Mouse (Mus musculus) embryonic facial prominence, embryonic 13.5 days (tissue): Measurements from ENCODE around the gene Mpi. TPM values are rescaled to one million over a fixed set of nuclear protein-coding genes. Genes with fewer than 3 reads are reported as not detected.

ENCODE experiments used
- ATAC-seq: fragments of 200-750 bp; cut with Nextera tagmentation; 2 replicates; pipeline ENCODE4 v1.8.0; 2017; ENCODE audit warnings: low read depth; ENCODE audit not compliant: insufficient number of reproducible peaks, insufficient read depth, low FRiP score, low TSS enrichment
- H3K27ac ChIP-seq: fragments of 300-500 bp; sonication (generic); 2 replicates; pipeline ENCODE4 v1.5.1; 2015; ENCODE audit warnings: moderate library complexity, mild to moderate bottlenecking, inconsistent platforms
- H3K27me3 ChIP-seq: fragments of 300-500 bp; sonication (generic); 2 replicates; pipeline ENCODE4 v1.6.1; 2015; ENCODE audit warnings: mild to moderate bottlenecking, inconsistent platforms
- H3K36me3 ChIP-seq: fragments of 300-500 bp; sonication (generic); 2 replicates; pipeline ENCODE4 v1.6.1; 2015; ENCODE audit warnings: mild to moderate bottlenecking, inconsistent platforms
- H3K4me1 ChIP-seq: fragments of 300-500 bp; sonication (generic); 2 replicates; pipeline ENCODE4 v1.6.1; 2015; ENCODE audit warnings: inconsistent platforms
- H3K4me2 ChIP-seq: fragments of 300-500 bp; sonication (generic); 2 replicates; pipeline ENCODE4 v1.6.1; 2015; ENCODE audit warnings: moderate library complexity, mild to moderate bottlenecking, inconsistent platforms
- H3K4me3 ChIP-seq: fragments of 300-500 bp; sonication (generic); 2 replicates; pipeline ENCODE4 v1.5.1; 2015; ENCODE audit warnings: mild to moderate bottlenecking, inconsistent platforms
- H3K9ac ChIP-seq: fragments of 300-500 bp; sonication (generic); 2 replicates; pipeline ENCODE4 v1.6.1; 2015; ENCODE audit warnings: mild to moderate bottlenecking, inconsistent platforms
- H3K9me3 ChIP-seq: fragments of 300-500 bp; sonication (generic); 2 replicates; pipeline ENCODE4 v1.6.1; 2016; ENCODE audit warnings: inconsistent platforms
- WGBS: fragments of 180-500 bp; shearing (Covaris S2); methylation state at CpG from one replicate; pipeline ENCODE4 v1.1.7; 2015; ENCODE audit warnings: mixed read lengths; 5-methylcytosine and 5-hydroxymethylcytosine counted together
- polyA plus RNA-seq: library from polyadenylated mRNA; unstranded; fragments of >200 nt; fragmentation: Nextera tagmentation; extraction: Ambion mirVana; gene quantifications from 2 replicates; pipeline ENCODE4 v1.2.1, GENCODE M21; 2015

Mpi gene
- polyA plus RNA-seq, 1 experiment from 2014 or later: 48.8 TPM

- Histone ChIP-seq H3K4me2 (peak overlapping the region; percentile 24; the same call in 1 of the 2 replicates), H3K9ac (no peak overlapping the region)
Observed at GRCm38 (mm10) chr9:57501861-57502260, 50.7 kb downstream of the Mpi start.

GRCm38 (mm10) chr9:57501452-57501851 lies 51.1 kb downstream of the Mpi start:
- Histone ChIP-seq H3K36me3 (no peaks in the 10 kb centered on the region), H3K27me3 (peaks cover 84% of the 10 kb centered on the region), H3K4me3 (no peak overlapping the region), H3K9me3 (no peaks in the 10 kb centered on the region), H3K27ac (no peak overlapping the region), H3K4me2 (peak overlapping the region; percentile 24; the same call in 1 of the 2 replicates), H3K4me1 (peaks cover 38% of the 10 kb centered on the region), H3K9ac (no peak overlapping the region)
- ATAC-seq: no peak
- 6% methylated on average over 13 of the region's 13 CpGs for WGBS

More at GRCm38 (mm10) chr9:57501861-57502260, 50.7 kb downstream of the Mpi start:
- Histone ChIP-seq H3K27ac (no peak overlapping the region), H3K36me3 (no peaks in the 10 kb centered on the region), H3K4me1 (peaks cover 38% of the 10 kb centered on the region), H3K9me3 (no peaks in the 10 kb centered on the region), H3K4me3 (no peak overlapping the region), H3K27me3 (peaks cover 88% of the 10 kb centered on the region)
- ATAC-seq: no peak
- 2% methylated on average over 20 of the region's 20 CpGs for WGBS

- peaks cover 55% of the 10 kb centered on the region for H3K27me3 ChIP-seq
- 49% methylated on average over 7 of the region's 7 CpGs for WGBS
- H3K36me3 ChIP-seq: no peaks in the 10 kb centered on the region
- no peak overlapping the region for H3K4me2 ChIP-seq
- no peak for ATAC-seq
- peaks cover 18% of the 10 kb centered on the region for H3K4me1 ChIP-seq
- H3K9ac ChIP-seq: no peak overlapping the region
- no peak overlapping the region for H3K4me3 ChIP-seq
- no peak overlapping the region for H3K27ac ChIP-seq
- no peaks in the 10 kb centered on the region for H3K9me3 ChIP-seq
Observed at GRCm38 (mm10) chr9:57498536-57498935, 54.0 kb downstream of the Mpi start.

- WGBS: 73% methylated on average over 5 of the region's 5 CpGs
- no peaks in the 10 kb centered on the region for H3K36me3 ChIP-seq
- H3K27me3 ChIP-seq: peaks cover 42% of the 10 kb centered on the region
- H3K27ac ChIP-seq: no peak overlapping the region
- no peak for ATAC-seq
- H3K9me3 ChIP-seq: no peaks in the 10 kb centered on the region
- H3K4me2 ChIP-seq: no peak overlapping the region
- no peak overlapping the region for H3K9ac ChIP-seq
- H3K4me1 ChIP-seq: peaks cover 8% of the 10 kb centered on the region; the same call in 1 of the 2 replicates
- H3K4me3 ChIP-seq: no peak overlapping the region
Observed at GRCm38 (mm10) chr9:57497236-57497635, 55.3 kb downstream of the Mpi start.

GRCm38 (mm10) chr9:57494970-57495369 lies 57.6 kb downstream of the Mpi start:
- ATAC-seq: no peak
- no peaks in the 10 kb centered on the region for H3K9me3 ChIP-seq
- H3K36me3 ChIP-seq: no peaks in the 10 kb centered on the region
- H3K27ac ChIP-seq: no peak overlapping the region
- no peak overlapping the region for H3K4me3 ChIP-seq
- H3K4me1 ChIP-seq: no peaks in the 10 kb centered on the region
- no peak overlapping the region for H3K4me2 ChIP-seq
- no peak overlapping the region for H3K9ac ChIP-seq
- peaks cover 19% of the 10 kb centered on the region for H3K27me3 ChIP-seq

Other genes with a start within 250 kb of the Mpi start
- 27.9 and 30.0 TPM in 2 replicates for gene Ppcdc, start 112.6 kb downstream of the Mpi start, polyA plus RNA-seq
- gene Scamp5, start 84.7 kb downstream of the Mpi start, polyA plus RNA-seq: 14.8 and 16.4 TPM in 2 replicates
- 0.61 and 1.3 TPM in 2 replicates for gene Rpp25, start 48.7 kb downstream of the Mpi start, polyA plus RNA-seq
- gene Cox5a, start 31.5 kb downstream of the Mpi start, polyA plus RNA-seq: 473 and 528 TPM in 2 replicates
- gene Fam219b, start 15.2 kb downstream of the Mpi start, polyA plus RNA-seq: 25.1 and 28.9 TPM in 2 replicates
- 54.2 and 61.7 TPM in 2 replicates for gene Scamp2, start 8.2 kb upstream of the Mpi start, polyA plus RNA-seq
- gene Ulk3, start 36.7 kb upstream of the Mpi start, polyA plus RNA-seq: 20.3 and 26.9 TPM in 2 replicates
- gene Cplx3, start 53.5 kb upstream of the Mpi start, polyA plus RNA-seq: not detected in 2 replicates
- not detected in 2 replicates for gene Lman1l, start 68.0 kb upstream of the Mpi start, polyA plus RNA-seq
- 32.4 and 38.0 TPM in 2 replicates for gene Csk, start 100.9 kb upstream of the Mpi start, polyA plus RNA-seq
- gene Cyp1a2, start 130.9 kb upstream of the Mpi start, polyA plus RNA-seq: not detected in 2 replicates
- gene Cyp1a1, start 135.2 kb upstream of the Mpi start, polyA plus RNA-seq: not detected in 2 replicates
- gene Edc3, start 155.8 kb upstream of the Mpi start, polyA plus RNA-seq: 34.2 and 35.0 TPM in 2 replicates
- 71.7 and 74.5 TPM in 2 replicates for gene Clk3, start 213.1 kb upstream of the Mpi start, polyA plus RNA-seq